Mouse (Mus musculus) E14TG2a.4 (cell line): ENCODE data around the gene Gm20388.

Experiments
- CTCF ChIP-seq: conservative IDR thresholded peaks from 2 replicates; pipeline ENCODE4 v1.5.1; 2014; ENCODE audit warnings: low read length
- NANOG ChIP-seq: IDR thresholded peaks from 2 replicates; pipeline ENCODE4 v1.6.1; 2014; ENCODE audit warnings: borderline replicate concordance, low read length, mixed read lengths

- TF ChIP-seq CTCF (no peak), NANOG (no peak)
Observed at GRCm38 (mm10) chr8:120487377-120487728, 576.7 kb downstream of the Gm20388 start.
